ENCODE assay signal across 23 mouse cellular contexts in the genomic region with DNA sequence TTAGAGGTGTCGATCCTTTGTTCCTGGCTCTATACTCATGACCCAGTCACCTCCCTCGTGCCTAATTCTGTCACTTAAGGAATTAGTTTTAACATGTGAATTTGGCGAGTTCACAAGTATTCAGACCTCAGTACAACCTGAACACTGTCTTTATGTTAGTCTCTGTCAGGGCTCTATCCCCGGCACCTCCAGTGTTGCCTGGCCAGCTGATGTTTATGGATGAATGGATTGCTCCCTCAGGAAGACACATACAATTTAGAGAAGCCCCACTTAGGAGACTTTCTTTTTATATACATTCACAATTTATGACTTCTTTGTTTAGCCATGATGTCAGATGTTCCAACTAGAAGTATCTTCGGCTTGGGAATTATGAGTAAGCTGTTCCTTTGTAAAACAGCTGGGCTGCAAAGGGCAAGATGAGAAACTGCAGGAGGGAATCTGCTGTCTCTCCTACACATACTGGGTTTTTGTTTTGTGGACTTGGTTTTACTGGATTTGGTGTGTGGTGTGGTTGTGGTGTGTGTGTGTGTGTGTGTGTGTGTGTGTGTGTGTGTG. TPM values are rescaled to one million over a fixed set of nuclear protein-coding genes. Genes with fewer than 3 reads are reported as not detected.
A peak's percentile ranks its signal among the peaks of the same experiment; 100 is the strongest.
DNase-seq lines count a peak whose midpoint lies in the region; ATAC-seq and TF ChIP-seq lines count a peak whose summit lies in the region.
"Had no signal": no experiment of that assay in that cellular context is flagged by ENCODE, and none has a peak within 500 bp of the region (broad histone marks: within the 10 kb centered on the region; RNA-seq: fewer than 3 reads in every experiment).

No protein-coding gene starts in this region.

- peak overlapping the region; percentile 65; the same call in 1 of the 2 replicates for H3K27ac ChIP-seq in intestine, embryonic 14.5 days (ENCODE audit: low read depth)
- H3K27ac ChIP-seq in intestine, postnatal 0 days (ENCODE audit: low read depth, low read length), result no peak overlapping the region
- no peak overlapping the region for H3K27ac ChIP-seq in lung, postnatal 0 days (ENCODE audit: low read length)
- H3K27ac ChIP-seq in limb, embryonic 15.5 days, result peak overlapping the region; percentile 27; the same call in 1 of the 2 replicates
- H3K27ac ChIP-seq: forebrain, embryonic 12.5 days; heart, adult 2 months; hindbrain, embryonic 15.5 days; macrophage had no signal

- H3K36me3 ChIP-seq in intestine, embryonic 14.5 days (ENCODE audit: control insufficient read depth, insufficient read depth, low read length), result no peaks in the 10 kb centered on the region
- no peaks in the 10 kb centered on the region for H3K36me3 ChIP-seq in intestine, postnatal 0 days (ENCODE audit: control insufficient read depth, insufficient read depth)
- no peaks in the 10 kb centered on the region for H3K36me3 ChIP-seq in lung, postnatal 0 days (ENCODE audit: insufficient read depth, low read length)
- H3K36me3 ChIP-seq in limb, embryonic 15.5 days, result no peaks in the 10 kb centered on the region
- H3K36me3 ChIP-seq: forebrain, embryonic 12.5 days; hindbrain, embryonic 15.5 days had no signal

- no peak overlapping the region for H3K4me3 ChIP-seq in intestine, embryonic 14.5 days (ENCODE audit: low read depth, low read length)
- H3K4me3 ChIP-seq in intestine, postnatal 0 days (ENCODE audit: low read depth, low read length), result no peak overlapping the region
- no peak overlapping the region for H3K4me3 ChIP-seq in lung, postnatal 0 days (ENCODE audit: low read depth, low read length)
- H3K4me3 ChIP-seq in limb, embryonic 15.5 days, result no peak overlapping the region
- H3K4me3 ChIP-seq: forebrain, embryonic 12.5 days; heart, adult 2 months; hindbrain, embryonic 15.5 days had no signal

- TF ChIP-seq CTCF in intestine, postnatal 0 days (IDR thresholded peaks at IDR 0.05; ENCODE audit: low read depth), result no peak
- TF ChIP-seq CTCF in lung, postnatal 0 days (IDR thresholded peaks at IDR 0.05), result no peak

- H3K4me1 ChIP-seq in intestine, embryonic 14.5 days (replicated peaks; ENCODE audit: control insufficient read depth, insufficient read depth, low read length), result peaks cover 33% of the 10 kb centered on the region
- H3K4me1 ChIP-seq in intestine, postnatal 0 days (replicated peaks; ENCODE audit: control insufficient read depth, insufficient read depth, low read length), result no peaks in the 10 kb centered on the region
- no peaks in the 10 kb centered on the region for H3K4me1 ChIP-seq in lung, postnatal 0 days (ENCODE audit: insufficient read depth, low read depth, low read length)
- H3K4me1 ChIP-seq in limb, embryonic 15.5 days, result peaks cover 22% of the 10 kb centered on the region

- 0 out of 2 replicates have a peak, but pooled peaks have one; percentile 67 for ATAC-seq in intestine, embryonic 14.5 days (replicated peaks; ENCODE audit: low FRiP score, low TSS enrichment, low read depth)
- no peak for ATAC-seq in intestine, postnatal 0 days
- no peak for ATAC-seq in lung, postnatal 0 days
- no peak for ATAC-seq in limb, embryonic 15.5 days (ENCODE audit: insufficient number of reproducible peaks, low FRiP score, low TSS enrichment, low read depth)

- no peak overlapping the region for H3K4me2 ChIP-seq in intestine, embryonic 14.5 days (ENCODE audit: low read length)
- no peak overlapping the region for H3K4me2 ChIP-seq in intestine, postnatal 0 days (replicated peaks; ENCODE audit: low read depth)
- no peak overlapping the region for H3K4me2 ChIP-seq in lung, postnatal 0 days (replicated peaks; ENCODE audit: low read depth, low read length)
- H3K4me2 ChIP-seq in limb, embryonic 15.5 days, result no peak overlapping the region
- H3K4me2 ChIP-seq: forebrain, embryonic 12.5 days; hindbrain, embryonic 15.5 days; midbrain, embryonic 11.5 days had no signal

- H3K9ac ChIP-seq in intestine, embryonic 14.5 days (ENCODE audit: low read length), result no peak overlapping the region
- no peak overlapping the region for H3K9ac ChIP-seq in intestine, postnatal 0 days (ENCODE audit: low read depth, low read length)
- no peak overlapping the region for H3K9ac ChIP-seq in lung, postnatal 0 days (replicated peaks; ENCODE audit: low read depth)
- no peak overlapping the region for H3K9ac ChIP-seq in limb, embryonic 15.5 days
- H3K9ac ChIP-seq: forebrain, embryonic 12.5 days; hindbrain, embryonic 15.5 days had no signal

- no peak for DNase-seq in intestine, embryonic 14.5 days (ENCODE audit: low spot score)
- peak; percentile 26 for DNase-seq in lung, postnatal 0 days (ENCODE audit: low spot score)
- DNase-seq in lung, postnatal 10 days, result no peak
- DNase-seq in frontal cortex, postnatal 10 days (ENCODE audit: low spot score in 2 of 2), result no peak
- no peak for DNase-seq in right cerebral cortex, postnatal 36 days (ENCODE audit: low spot score in 2 of 2)
- DNase-seq: adrenal gland, postnatal 36 days; cerebellum, adult 18-20 months; cerebellum, postnatal 36 days; gastrocnemius, postnatal 14 days; heart, adult 2 months; heart, postnatal 36 days; kidney, adult 8-10 months; kidney, postnatal 4 days; liver; right cerebral cortex, postnatal 14 days; thymus, postnatal 14 days had no signal

- TF ChIP-seq EP300 in lung, postnatal 0 days (IDR thresholded peaks at IDR 0.05), result no peak

- no peaks in the 10 kb centered on the region for H3K27me3 ChIP-seq in intestine, embryonic 14.5 days (replicated peaks; ENCODE audit: control insufficient read depth, insufficient read depth, low read length)
- no peaks in the 10 kb centered on the region for H3K27me3 ChIP-seq in intestine, postnatal 0 days (replicated peaks; ENCODE audit: control insufficient read depth, insufficient read depth, low read length)
- no peaks in the 10 kb centered on the region for H3K27me3 ChIP-seq in lung, postnatal 0 days (replicated peaks; ENCODE audit: insufficient read depth, low read length)
- 0 out of 2 replicates have a peak, but pooled peaks cover 3% of the 10 kb centered on the region for H3K27me3 ChIP-seq in limb, embryonic 15.5 days
- H3K27me3 ChIP-seq: CH12.LX; hindbrain, embryonic 15.5 days had no signal

- no peaks in the 10 kb centered on the region for H3K9me3 ChIP-seq in intestine, embryonic 14.5 days (ENCODE audit: control insufficient read depth, low read length)
- no peaks in the 10 kb centered on the region for H3K9me3 ChIP-seq in intestine, postnatal 0 days (ENCODE audit: control insufficient read depth)
- H3K9me3 ChIP-seq in lung, postnatal 0 days (ENCODE audit: low read length), result no peaks in the 10 kb centered on the region
- H3K9me3 ChIP-seq in limb, embryonic 15.5 days, result no peaks in the 10 kb centered on the region
- H3K9me3 ChIP-seq: forebrain, embryonic 12.5 days; hindbrain, embryonic 15.5 days had no signal

- WGBS in intestine, embryonic 14.5 days, result 14% methylated on average over 5 of the region's 5 CpGs
- WGBS in intestine, postnatal 0 days, result 31% methylated on average over 5 of the region's 5 CpGs
- 31% methylated on average over 5 of the region's 5 CpGs for WGBS in lung, postnatal 0 days
- 37% methylated on average over 5 of the region's 5 CpGs for WGBS in limb, embryonic 15.5 days

RNA-seq across cellular contexts. Expression of a gene that starts 46.6 kb away (rescaled TPM):
- 11.5 and 12.1 TPM in 2 replicates for polyA plus RNA-seq in intestine, embryonic 14.5 days (2014; fragmentation: Nextera tagmentation; extraction: Ambion mirVana)
- 4.9 and 6.0 TPM in 2 replicates for polyA plus RNA-seq in intestine, postnatal 0 days (2015; fragmentation: Nextera tagmentation; extraction: Ambion mirVana)
- 4.8 and 5.9 TPM in 2 replicates for polyA plus RNA-seq in lung, postnatal 0 days (2015; fragmentation: Nextera tagmentation; extraction: Ambion mirVana)
- 17.1 and 18.0 TPM in 2 replicates for polyA plus RNA-seq in limb, embryonic 15.5 days (2015; fragmentation: Nextera tagmentation; extraction: Ambion mirVana)
- polyA plus RNA-seq: macrophage had no signal

Comparison
In these comparisons a context has a peak if more than half of its experiments do, and no peak if none do; other contexts are left out.
1. H3K27ac ChIP-seq: peak in intestine, embryonic 14.5 days (single experiment) and limb, embryonic 15.5 days (single experiment); none in intestine, postnatal 0 days (single experiment) and lung, postnatal 0 days (single experiment).